Mouse (Mus musculus) gastrocnemius, postnatal 36 days (tissue): ENCODE measurements around the gene Tspyl4. TPM values are rescaled to one million over a fixed set of nuclear protein-coding genes. Genes with fewer than 3 reads are reported as not detected.

Experiments used
- DNase-seq, 2 experiments: peaks; one replicate each; pipeline ENCODE4 v3.0.0; 2022
- intact Hi-C: fragments of 180-260 bp; cut with DNase I; formaldehyde crosslinking; loops from one replicate; pipeline ENCODE4 v1.15.1; 2025
- total RNA-seq, 2 experiments: library from RNA; stranded (reverse); gene quantifications; 2 replicates each; pipeline ENCODE4 v1.2.3; 2021

Tspyl4 gene
- total RNA-seq, 2 experiments from 2014 or later, result 0.99 to 1.3 TPM

- intact Hi-C loops, result no loop called here
- no peak for DNase-seq
These were observed 19.5 kb downstream of the Tspyl4 start for GRCm38 (mm10) chr10:34316571-34317216.

- intact Hi-C loops, result no loop called here
- no peak for DNase-seq
These were observed 20.0 kb downstream of the Tspyl4 start for GRCm38 (mm10) chr10:34317217-34317606.

- intact Hi-C loops, result no loop called here
- no peak for DNase-seq
These were observed 23.6 kb downstream of the Tspyl4 start for GRCm38 (mm10) chr10:34320809-34321208.

- intact Hi-C loops, result loop anchor here (2.0 kb wide), 1 partner anchor 292 kb away; no protein-coding TSS in a partner anchor
These were observed 29.5 kb downstream of the Tspyl4 start for GRCm38 (mm10) chr10:34326701-34327100.

GRCm38 (mm10) chr10:34327144-34327543 is 29.9 kb downstream of the Tspyl4 start:
- DNase-seq, result no peak
- intact Hi-C loops, result loop anchor here (2.0 kb wide), 1 partner anchor 292 kb away; no protein-coding TSS in a partner anchor

More at GRCm38 (mm10) chr10:34326701-34327100, 29.5 kb downstream of the Tspyl4 start:
- DNase-seq, result no peak

GRCm38 (mm10) chr10:34328310-34328709 is 31.1 kb downstream of the Tspyl4 start:
- intact Hi-C loops, result no loop called here
- DNase-seq, result no peak

GRCm38 (mm10) chr10:34341014-34341413 is 43.8 kb downstream of the Tspyl4 start:
- no peak for DNase-seq
- intact Hi-C loops, result no loop called here

GRCm38 (mm10) chr10:34341886-34342285 is 44.6 kb downstream of the Tspyl4 start:
- intact Hi-C loops, result no loop called here
- DNase-seq, result no peak

Other genes with a start within 250 kb of the Tspyl4 start
- gene Calhm5, start 200.9 kb upstream of the Tspyl4 start, total RNA-seq, result under 1 TPM; 0.31 to 0.39 TPM
- gene Calhm6, start 169.5 kb upstream of the Tspyl4 start, total RNA-seq, result not detected
- gene Dse, start 89.7 kb upstream of the Tspyl4 start, total RNA-seq, result 1 to 10 TPM; 3.5 to 4.5 TPM
- gene Tspyl1, start 15.3 kb upstream of the Tspyl4 start, total RNA-seq, result 10 to 100 TPM; 47.4 to 49.4 TPM
- not detected for gene Col10a1, start 92.5 kb downstream of the Tspyl4 start, total RNA-seq
- gene Nt5dc1, start 121.1 kb downstream of the Tspyl4 start, total RNA-seq, result 1 to 10 TPM; 4.4 to 4.8 TPM
- 1 to 10 TPM in 1 of 2 experiments, under 1 TPM in 1; 0.69 to 1.1 TPM for gene Frk, start 186.0 kb downstream of the Tspyl4 start, total RNA-seq